Mouse (Mus musculus): ENCODE results near the gene Clock. TPM values are rescaled to one million over a fixed set of nuclear protein-coding genes. Genes with fewer than 3 reads are reported as not detected.

The Clock gene
- polyA plus RNA-seq, 1 experiment from 2014 or later: 10.9 TPM

- peaks cover 33% of the 10 kb centered on the region for H3K36me3 ChIP-seq
- 90% methylated on average over 3 of the region's 3 CpGs for WGBS
- no peak overlapping the region for H3K4me3 ChIP-seq
- H3K27me3 ChIP-seq (ENCODE audit: low read depth, poor library complexity, severe bottlenecking): no peaks in the 10 kb centered on the region
- no peak for DNase-seq (ENCODE audit: low spot score)
- H3K9me3 ChIP-seq (replicated peaks): no peaks in the 10 kb centered on the region
- H3K27ac ChIP-seq (replicated peaks): no peak overlapping the region
- H3K4me1 ChIP-seq: no peaks in the 10 kb centered on the region
Observed at GRCm38 (mm10) chr5:76245419-76245818, 59.2 kb downstream of the Clock start.

GRCm38 (mm10) chr5:76244430-76244829 is 60.2 kb downstream of the Clock start:
- 93% methylated on average over 10 of the region's 10 CpGs for WGBS
- no peaks in the 10 kb centered on the region for H3K9me3 ChIP-seq (replicated peaks)
- no peaks in the 10 kb centered on the region for H3K4me1 ChIP-seq
- no peak for DNase-seq (ENCODE audit: low spot score)
- H3K4me3 ChIP-seq: no peak overlapping the region
- no peaks in the 10 kb centered on the region for H3K27me3 ChIP-seq (ENCODE audit: low read depth, poor library complexity, severe bottlenecking)
- no peak overlapping the region for H3K27ac ChIP-seq (replicated peaks)
- H3K36me3 ChIP-seq: peaks cover 43% of the 10 kb centered on the region

- H3K27ac ChIP-seq (replicated peaks): no peak overlapping the region
- no peaks in the 10 kb centered on the region for H3K9me3 ChIP-seq (replicated peaks)
- no peaks in the 10 kb centered on the region for H3K27me3 ChIP-seq (ENCODE audit: low read depth, poor library complexity, severe bottlenecking)
- no peaks in the 10 kb centered on the region for H3K4me1 ChIP-seq
- no peak for DNase-seq (ENCODE audit: low spot score)
- WGBS: 94% methylated on average over 4 of the region's 4 CpGs
- H3K4me3 ChIP-seq: no peak overlapping the region
- H3K36me3 ChIP-seq: peaks cover 48% of the 10 kb centered on the region
Observed at GRCm38 (mm10) chr5:76243929-76244328, 60.7 kb downstream of the Clock start.

DNA sequence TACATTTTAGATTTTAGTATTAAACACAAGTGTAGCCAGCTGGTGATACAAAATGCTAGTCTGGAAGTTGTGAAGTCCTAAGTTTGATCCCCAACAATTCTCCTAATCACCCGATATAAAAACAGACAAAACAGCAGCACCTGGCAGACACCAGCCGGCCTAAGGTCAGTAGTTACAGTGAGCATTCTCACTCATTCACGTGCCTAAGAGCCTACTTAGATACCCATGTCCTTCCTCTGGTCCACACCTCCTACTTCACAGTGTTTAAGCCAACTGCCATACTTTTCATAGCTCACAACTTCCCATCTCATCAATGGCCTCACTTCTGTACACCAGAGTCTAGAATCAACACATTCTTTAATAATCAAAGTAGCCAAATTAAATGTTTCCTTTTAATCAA is 61.3 kb downstream of the Clock start:
- H3K4me3 ChIP-seq: no peak overlapping the region
- H3K4me1 ChIP-seq: no peaks in the 10 kb centered on the region
- H3K36me3 ChIP-seq: peaks cover 52% of the 10 kb centered on the region
- no peak for DNase-seq (ENCODE audit: low spot score)
- WGBS: 90% methylated on average over 3 of the region's 3 CpGs
- no peaks in the 10 kb centered on the region for H3K27me3 ChIP-seq (ENCODE audit: low read depth, poor library complexity, severe bottlenecking)
- no peaks in the 10 kb centered on the region for H3K9me3 ChIP-seq (replicated peaks)
- H3K27ac ChIP-seq (replicated peaks): no peak overlapping the region

- no peaks in the 10 kb centered on the region for H3K9me3 ChIP-seq (replicated peaks)
- H3K4me1 ChIP-seq: no peaks in the 10 kb centered on the region
- no peak overlapping the region for H3K27ac ChIP-seq (replicated peaks)
- DNase-seq (ENCODE audit: low spot score): no peak
- WGBS: 93% methylated on average over 13 of the region's 13 CpGs
- peaks cover 75% of the 10 kb centered on the region for H3K36me3 ChIP-seq
- no peaks in the 10 kb centered on the region for H3K27me3 ChIP-seq (ENCODE audit: low read depth, poor library complexity, severe bottlenecking)
- H3K4me3 ChIP-seq: no peak overlapping the region
Observed at GRCm38 (mm10) chr5:76231171-76231855, 73.3 kb downstream of the Clock start.

GRCm38 (mm10) chr5:76216691-76217090 is 87.9 kb downstream of the Clock start:
- Histone ChIP-seq H3K4me1 (no peaks in the 10 kb centered on the region), H3K4me3 (no peak overlapping the region), H3K27ac (replicated peaks) (no peak overlapping the region), H3K27me3 (ENCODE audit: low read depth, poor library complexity, severe bottlenecking) (no peaks in the 10 kb centered on the region), H3K9me3 (replicated peaks) (no peaks in the 10 kb centered on the region), H3K36me3 (peaks cover 43% of the 10 kb centered on the region)
- WGBS: 86% methylated on average over 6 of the region's 6 CpGs
- no peak for DNase-seq (ENCODE audit: low spot score)

- Histone ChIP-seq H3K27me3 (ENCODE audit: low read depth, poor library complexity, severe bottlenecking) (no peaks in the 10 kb centered on the region), H3K4me1 (no peaks in the 10 kb centered on the region), H3K36me3 (peaks cover 96% of the 10 kb centered on the region), H3K27ac (replicated peaks) (no peak overlapping the region), H3K9me3 (replicated peaks) (no peaks in the 10 kb centered on the region), H3K4me3 (no peak overlapping the region)
- WGBS: 93% methylated on average over 5 of the region's 5 CpGs
- DNase-seq (ENCODE audit: low spot score): no peak
Observed at GRCm38 (mm10) chr5:76208066-76208465, 96.5 kb downstream of the Clock start.

- no peak overlapping the region for H3K4me3 ChIP-seq
- H3K9me3 ChIP-seq (replicated peaks): no peaks in the 10 kb centered on the region
- peaks cover 98% of the 10 kb centered on the region for H3K36me3 ChIP-seq
- no peaks in the 10 kb centered on the region for H3K27me3 ChIP-seq (ENCODE audit: low read depth, poor library complexity, severe bottlenecking)
- H3K4me1 ChIP-seq: no peaks in the 10 kb centered on the region
- no peak for DNase-seq (ENCODE audit: low spot score)
- WGBS: 91% methylated on average over 2 of the region's 2 CpGs
- no peak overlapping the region for H3K27ac ChIP-seq (replicated peaks)
Observed at GRCm38 (mm10) chr5:76205886-76206285, 98.7 kb downstream of the Clock start.

DNA sequence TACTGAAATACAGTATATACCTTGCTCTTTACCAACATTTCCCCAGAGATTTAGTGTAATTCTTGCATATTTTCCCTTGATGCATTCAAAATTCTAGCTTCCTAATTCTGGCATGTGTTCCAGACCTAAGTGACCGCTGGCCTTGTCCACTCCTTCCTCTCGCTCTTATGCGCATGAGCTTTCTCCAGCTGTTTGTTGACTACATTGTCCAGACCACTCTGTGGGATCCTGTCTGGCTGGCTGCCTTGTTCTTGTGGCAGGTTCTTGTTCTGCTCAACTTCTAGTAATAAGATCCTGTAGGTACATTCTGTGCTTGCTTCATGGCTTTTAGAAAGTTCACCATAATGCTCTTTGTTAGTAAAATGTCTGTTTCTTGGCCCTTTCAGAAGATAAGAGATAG is 101.4 kb downstream of the Clock start:
- H3K27me3 ChIP-seq (ENCODE audit: low read depth, poor library complexity, severe bottlenecking): no peaks in the 10 kb centered on the region
- H3K27ac ChIP-seq (replicated peaks): no peak overlapping the region
- 95% methylated on average over 3 of the region's 3 CpGs for WGBS
- no peaks in the 10 kb centered on the region for H3K9me3 ChIP-seq (replicated peaks)
- no peak overlapping the region for H3K4me3 ChIP-seq
- DNase-seq (ENCODE audit: low spot score): no peak
- H3K36me3 ChIP-seq: peaks cover 96% of the 10 kb centered on the region
- no peaks in the 10 kb centered on the region for H3K4me1 ChIP-seq

DNA sequence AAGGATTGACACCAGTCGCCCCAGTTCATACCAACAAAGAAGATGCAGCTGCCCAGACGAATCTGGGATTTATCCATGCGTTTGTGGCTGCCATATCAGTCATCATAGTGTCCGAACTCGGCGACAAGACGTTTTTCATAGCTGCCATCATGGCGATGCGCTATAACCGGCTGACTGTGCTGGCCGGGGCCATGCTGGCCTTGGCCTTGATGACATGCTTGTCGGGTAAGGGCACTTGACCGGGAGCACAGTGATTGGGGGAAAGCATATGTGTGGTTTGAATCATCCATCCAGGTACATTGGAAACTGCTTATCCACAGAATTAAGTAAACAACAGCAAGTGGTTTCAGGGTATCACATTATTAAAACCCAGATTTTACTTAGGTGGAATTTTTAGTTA is 105.2 kb downstream of the Clock start:
- 96% methylated on average over 13 of the region's 13 CpGs for WGBS
- no peaks in the 10 kb centered on the region for H3K27me3 ChIP-seq (ENCODE audit: low read depth, poor library complexity, severe bottlenecking)
- H3K36me3 ChIP-seq: peaks cover 89% of the 10 kb centered on the region
- no peak overlapping the region for H3K27ac ChIP-seq (replicated peaks)
- H3K4me3 ChIP-seq: no peak overlapping the region
- H3K4me1 ChIP-seq: no peaks in the 10 kb centered on the region
- H3K9me3 ChIP-seq (replicated peaks): no peaks in the 10 kb centered on the region
- DNase-seq (ENCODE audit: low spot score): no peak

- H3K36me3 ChIP-seq: peaks cover 78% of the 10 kb centered on the region
Observed at GRCm38 (mm10) chr5:76194377-76194945, 110.1 kb downstream of the Clock start.

GRCm38 (mm10) chr5:76193075-76193474 is 111.5 kb downstream of the Clock start:
- Histone ChIP-seq H3K9me3 (replicated peaks) (no peaks in the 10 kb centered on the region), H3K4me3 (no peak overlapping the region), H3K27ac (replicated peaks) (no peak overlapping the region), H3K36me3 (peaks cover 75% of the 10 kb centered on the region), H3K27me3 (ENCODE audit: low read depth, poor library complexity, severe bottlenecking) (no peaks in the 10 kb centered on the region), H3K4me1 (0 out of 2 replicates have a peak, but pooled peaks cover 2% of the 10 kb centered on the region)
- no peak for DNase-seq (ENCODE audit: low spot score)

More at GRCm38 (mm10) chr5:76194377-76194945, 110.1 kb downstream of the Clock start:
- Histone ChIP-seq H3K4me1 (no peaks in the 10 kb centered on the region), H3K27me3 (ENCODE audit: low read depth, poor library complexity, severe bottlenecking) (no peaks in the 10 kb centered on the region), H3K4me3 (no peak overlapping the region), H3K27ac (replicated peaks) (no peak overlapping the region), H3K9me3 (replicated peaks) (no peaks in the 10 kb centered on the region)
- 94% methylated on average over 6 of the region's 6 CpGs for WGBS
- no peak for DNase-seq (ENCODE audit: low spot score)

DNA sequence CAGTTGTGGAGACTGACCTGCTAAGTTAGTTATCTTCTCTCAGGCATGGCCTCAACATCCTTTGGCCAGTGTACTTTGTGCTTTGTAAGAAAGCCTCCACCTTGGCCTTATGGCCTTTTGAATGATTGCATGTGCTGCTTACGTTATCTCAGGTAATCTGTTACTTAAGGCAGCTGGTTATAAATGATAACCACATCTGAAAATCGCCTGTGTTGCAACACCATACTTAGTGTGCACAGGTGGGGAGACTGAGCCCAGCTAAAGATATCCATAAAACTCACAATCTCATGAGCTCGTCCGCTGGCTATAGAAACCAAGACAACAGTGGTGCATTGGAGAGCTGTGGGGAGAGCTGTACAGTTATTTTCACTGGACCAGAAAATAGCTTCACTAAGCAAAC is 114.0 kb downstream of the Clock start:
- H3K36me3 ChIP-seq: peaks cover 75% of the 10 kb centered on the region

More for the DNA sequence above, 114.0 kb downstream of the Clock start:
- no peak for DNase-seq (ENCODE audit: low spot score)
- Histone ChIP-seq H3K4me3 (no peak overlapping the region), H3K27ac (replicated peaks) (no peak overlapping the region), H3K4me1 (peaks cover 11% of the 10 kb centered on the region), H3K9me3 (replicated peaks) (no peaks in the 10 kb centered on the region), H3K27me3 (ENCODE audit: low read depth, poor library complexity, severe bottlenecking) (no peaks in the 10 kb centered on the region)
- 94% methylated on average over 4 of the region's 4 CpGs for WGBS
